Mouse (Mus musculus) limb, embryonic 10.5 days (tissue): ENCODE results near the gene Wsb1. TPM values are rescaled to one million over a fixed set of nuclear protein-coding genes. Genes with fewer than 3 reads are reported as not detected.

ENCODE experiments used
- DNase-seq: peaks from one replicate; pipeline ENCODE4 v3.0.0-alpha.2; 2017; ENCODE audit warnings: low spot score
- H3K27ac ChIP-seq: fragments of 300-500 bp; sonication (generic); 2 replicates; pipeline ENCODE4 v1.5.1; 2016; ENCODE audit warnings: mild to moderate bottlenecking
- H3K27me3 ChIP-seq: fragments of 300-500 bp; sonication (generic); 2 replicates; pipeline ENCODE4 v1.6.1; 2016; ENCODE audit warnings: low read depth, mild to moderate bottlenecking; ENCODE audit not compliant: poor library complexity, severe bottlenecking
- H3K36me3 ChIP-seq: fragments of 300-500 bp; sonication (generic); 2 replicates; pipeline ENCODE4 v1.6.1; 2016; ENCODE audit warnings: mild to moderate bottlenecking, moderate library complexity
- H3K4me1 ChIP-seq: fragments of 300-500 bp; sonication (generic); 2 replicates; pipeline ENCODE4 v1.6.1; 2016
- H3K4me3 ChIP-seq: fragments of 300-500 bp; sonication (generic); 2 replicates; pipeline ENCODE4 v1.5.1; 2016; ENCODE audit warnings: mild to moderate bottlenecking, moderate library complexity
- H3K9me3 ChIP-seq: fragments of 300-500 bp; sonication (generic); replicated peaks from 2 replicates; pipeline ENCODE4 v1.6.1; 2016; ENCODE audit warnings: mild to moderate bottlenecking
- WGBS: fragments of 180-500 bp; shearing (Covaris S2); methylation state at CpG from one replicate; pipeline ENCODE4 v1.1.7; 2016; 5-methylcytosine and 5-hydroxymethylcytosine counted together
- polyA plus RNA-seq: library from polyadenylated mRNA; unstranded; fragments of >200 nt; fragmentation: Nextera tagmentation; extraction: Ambion mirVana; gene quantifications from 2 replicates; pipeline ENCODE4 v1.2.1, GENCODE M21; 2016

Gene Wsb1
- polyA plus RNA-seq, 1 experiment from 2014 or later = 306 TPM

DNA sequence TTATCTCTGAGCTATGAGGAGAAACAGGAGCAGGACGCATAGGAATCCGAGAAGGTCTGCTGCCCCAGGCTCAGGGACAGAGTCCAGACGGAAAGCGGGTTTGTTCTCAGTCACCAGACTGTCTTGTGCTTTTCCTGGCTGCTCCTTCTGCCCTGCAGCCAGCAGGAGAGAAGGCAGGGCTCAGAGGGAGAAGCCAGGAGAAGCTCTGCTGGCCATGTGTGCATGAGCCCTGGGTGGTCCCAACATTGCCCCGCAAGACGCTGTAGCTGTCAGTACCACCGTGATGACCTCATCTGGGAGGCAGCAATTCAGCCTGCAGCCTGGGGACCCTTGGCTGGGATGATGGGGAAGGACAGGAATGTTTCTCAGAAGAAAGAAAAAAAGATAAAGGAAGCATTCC lies 54.0 kb downstream of the Wsb1 start:
- H3K4me1 ChIP-seq = peaks cover 15% of the 10 kb centered on the region
- no peaks in the 10 kb centered on the region for H3K36me3 ChIP-seq
- no peaks in the 10 kb centered on the region for H3K27me3 ChIP-seq
- H3K4me3 ChIP-seq = no peak overlapping the region
- DNase-seq = no peak
- H3K27ac ChIP-seq = peak overlapping the region; percentile 42; the same call in 1 of the 2 replicates
- H3K9me3 ChIP-seq = no peaks in the 10 kb centered on the region
- WGBS = 49% methylated on average over 7 of the region's 7 CpGs

DNA sequence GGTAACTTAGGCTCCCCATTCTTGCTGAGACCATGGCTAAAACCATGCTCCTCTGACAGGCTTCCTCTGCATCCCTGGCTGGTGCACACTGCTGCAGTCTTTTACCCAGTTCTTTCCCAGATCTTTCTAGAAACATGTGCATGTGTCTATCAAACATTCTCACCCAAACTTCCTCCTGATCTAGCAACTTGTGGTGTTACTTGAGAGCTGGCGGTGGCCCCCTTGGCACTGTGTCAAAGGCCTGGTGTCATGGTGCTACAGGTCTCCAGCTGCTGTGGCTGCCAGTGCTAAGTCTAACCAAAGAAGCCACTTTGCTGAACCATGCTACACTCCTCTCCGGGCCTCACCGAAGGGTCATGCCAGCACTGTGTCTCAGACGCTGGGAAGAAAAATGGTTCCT lies 55.9 kb downstream of the Wsb1 start:
- DNase-seq = no peak
- peaks cover 12% of the 10 kb centered on the region for H3K4me1 ChIP-seq
- 97% methylated on average over 4 of the region's 4 CpGs for WGBS

DNA sequence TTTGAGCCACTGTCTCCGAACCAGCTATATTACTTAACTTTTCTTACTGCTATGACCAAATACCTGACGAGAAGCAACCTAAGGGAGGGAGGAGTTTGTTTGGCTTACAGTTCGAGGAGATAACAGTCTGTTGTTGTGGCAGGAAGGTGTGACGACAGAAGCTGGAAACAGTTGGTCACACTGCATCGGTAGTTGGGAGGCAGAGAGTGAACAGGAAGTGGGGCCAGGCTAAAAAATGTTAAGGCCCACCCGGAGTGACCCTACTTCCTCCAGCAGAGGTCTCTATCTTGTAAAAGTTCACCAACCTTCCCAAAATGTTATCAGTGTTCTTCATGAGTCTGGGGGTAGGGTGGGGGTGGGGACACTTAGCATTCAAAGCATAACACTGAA lies 56.6 kb downstream of the Wsb1 start:
- WGBS = 84% methylated on average over 6 of the region's 6 CpGs
- DNase-seq = no peak
- Histone ChIP-seq H3K4me1 (peaks cover 12% of the 10 kb centered on the region), H3K4me3 (no peak overlapping the region), H3K36me3 (no peaks in the 10 kb centered on the region), H3K27me3 (no peaks in the 10 kb centered on the region), H3K9me3 (no peaks in the 10 kb centered on the region), H3K27ac (no peak overlapping the region)

More for the DNA sequence above, 55.9 kb downstream of the Wsb1 start:
- Histone ChIP-seq H3K27me3 (no peaks in the 10 kb centered on the region), H3K9me3 (no peaks in the 10 kb centered on the region), H3K36me3 (no peaks in the 10 kb centered on the region), H3K4me3 (no peak overlapping the region), H3K27ac (no peak overlapping the region)

DNA sequence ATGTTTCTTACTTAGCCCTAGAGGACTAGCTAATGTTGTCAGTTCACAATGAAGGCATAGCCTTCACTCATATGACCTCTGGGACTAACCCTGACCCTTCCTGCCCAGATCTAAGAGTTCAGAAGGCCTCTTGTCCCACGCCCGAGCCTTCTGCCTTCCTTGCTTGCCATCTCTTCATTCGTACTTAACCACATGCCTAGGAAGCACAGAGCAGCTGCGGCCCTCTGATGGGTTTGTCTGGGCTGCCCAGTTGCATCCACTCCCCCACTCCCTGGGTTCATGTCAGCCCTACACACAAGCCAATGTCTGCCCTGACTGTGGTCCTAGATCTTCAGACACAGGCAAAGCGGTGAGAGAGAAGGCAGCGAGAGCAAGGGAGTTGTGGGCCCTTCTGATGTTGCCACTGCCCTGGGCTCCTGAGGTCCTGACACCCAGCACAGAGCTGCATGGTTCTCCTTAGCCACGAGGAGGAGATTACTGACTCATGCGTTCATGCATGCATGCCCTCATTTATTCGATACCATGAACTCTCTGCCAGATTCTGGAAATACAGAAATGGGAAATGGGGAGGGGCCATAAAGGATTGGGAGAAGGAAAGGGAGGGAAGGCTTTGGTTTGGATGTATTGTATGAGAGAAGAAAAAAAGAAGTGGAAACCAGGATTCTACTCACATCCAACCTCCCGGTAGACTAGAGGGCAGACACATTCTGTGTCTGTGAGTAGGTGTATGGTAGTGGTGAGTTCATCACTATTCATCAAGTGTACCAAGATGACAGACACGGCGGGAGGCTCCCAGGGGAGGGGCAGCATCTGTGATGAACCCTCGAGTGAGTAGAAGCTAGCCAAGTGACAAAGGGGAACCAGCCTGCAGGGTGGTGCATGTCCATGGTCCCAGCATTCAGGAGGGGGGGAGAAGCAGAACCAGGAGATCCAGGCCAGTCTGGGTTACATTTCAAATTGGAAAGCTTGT lies 57.3 kb downstream of the Wsb1 start:
- DNase-seq = no peak
- Histone ChIP-seq H3K27ac (no peak overlapping the region), H3K36me3 (no peaks in the 10 kb centered on the region), H3K9me3 (no peaks in the 10 kb centered on the region), H3K4me3 (no peak overlapping the region), H3K4me1 (peaks cover 12% of the 10 kb centered on the region), H3K27me3 (no peaks in the 10 kb centered on the region)
- 81% methylated on average over 13 of the region's 13 CpGs for WGBS

DNA sequence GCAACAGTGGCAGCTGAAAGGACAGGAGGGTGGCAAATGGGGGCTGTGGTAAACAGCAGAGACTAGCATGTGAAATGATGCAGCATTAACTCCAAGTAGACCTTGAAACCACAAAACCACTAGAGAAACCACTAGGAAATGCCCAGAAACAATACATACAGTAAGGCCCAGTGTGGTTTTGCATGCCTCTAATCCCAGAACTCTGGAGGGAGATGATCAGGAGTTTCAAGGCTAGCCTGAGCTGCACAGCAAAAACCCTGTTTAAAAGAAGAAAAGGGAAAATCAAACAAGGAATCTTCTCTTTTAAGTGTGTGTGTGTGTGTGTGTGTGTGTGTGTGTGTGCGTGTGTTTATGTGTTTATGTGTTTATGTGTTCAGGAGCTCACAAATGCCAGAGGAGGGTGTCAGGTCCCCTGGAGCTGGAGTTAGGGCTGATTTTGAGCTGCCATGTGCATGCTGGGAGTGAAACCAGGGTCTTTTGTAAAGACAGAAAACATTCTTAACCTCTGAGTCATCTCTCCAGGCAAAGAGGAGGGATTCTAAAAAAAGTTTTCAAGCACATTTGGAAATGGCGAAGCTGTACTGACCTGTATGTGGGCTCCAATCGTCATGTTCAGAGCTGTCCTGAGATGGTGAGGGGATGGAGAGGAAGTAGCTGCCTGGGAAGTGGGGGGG lies 58.1 kb downstream of the Wsb1 start:
- H3K4me1 ChIP-seq = peaks cover 12% of the 10 kb centered on the region
- no peak overlapping the region for H3K27ac ChIP-seq
- no peaks in the 10 kb centered on the region for H3K36me3 ChIP-seq
- H3K9me3 ChIP-seq = no peaks in the 10 kb centered on the region
- H3K27me3 ChIP-seq = no peaks in the 10 kb centered on the region
- H3K4me3 ChIP-seq = no peak overlapping the region
- DNase-seq = no peak
- WGBS = 64% methylated on average over 3 of the region's 3 CpGs

DNA sequence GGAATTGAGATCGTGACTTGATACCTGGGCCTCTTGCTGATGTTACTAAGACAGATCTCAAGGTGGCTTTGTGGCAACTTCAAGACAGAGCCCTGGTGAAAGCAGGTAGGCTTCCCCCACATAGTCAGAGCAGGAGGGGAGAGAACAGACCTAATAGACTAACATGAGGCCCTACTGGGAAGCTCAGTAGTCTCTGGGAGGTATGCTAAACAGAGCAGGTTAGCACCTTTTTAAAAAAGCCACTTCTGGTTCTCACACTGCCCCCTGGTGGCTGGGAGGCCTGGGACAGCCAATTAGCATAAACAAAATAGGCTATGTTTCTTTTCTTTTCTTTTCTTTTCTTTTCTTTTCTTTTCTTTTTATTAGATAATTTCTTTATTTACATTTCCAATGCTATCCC lies 62.3 kb downstream of the Wsb1 start:
- H3K9me3 ChIP-seq = no peaks in the 10 kb centered on the region
- 91% methylated on average over 1 of the region's 1 CpGs for WGBS
- 0 out of 2 replicates have a peak, but pooled peaks cover 3% of the 10 kb centered on the region for H3K4me1 ChIP-seq
- H3K4me3 ChIP-seq = no peak overlapping the region
- peak; percentile 46 for DNase-seq
- no peaks in the 10 kb centered on the region for H3K36me3 ChIP-seq
- H3K27ac ChIP-seq = no peak overlapping the region
- H3K27me3 ChIP-seq = no peaks in the 10 kb centered on the region

DNA sequence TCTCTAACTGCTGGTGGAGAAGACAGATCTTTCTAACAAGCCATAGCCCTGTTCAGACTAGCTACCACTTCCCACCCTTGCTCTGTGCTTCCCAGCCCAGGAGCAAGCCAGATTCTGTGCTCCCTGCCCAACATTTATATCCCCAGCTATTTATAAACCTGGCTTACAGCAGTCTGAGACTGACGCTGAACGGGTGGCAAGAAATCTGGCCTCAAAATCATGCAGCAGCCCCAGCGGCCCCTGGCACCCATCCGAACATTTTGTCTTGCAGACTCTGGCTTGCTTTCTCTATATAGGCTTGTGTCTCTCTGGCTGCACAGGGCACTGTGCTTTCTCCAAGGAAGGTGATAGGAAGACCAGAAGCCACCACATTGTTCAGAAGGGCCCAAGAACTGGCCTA lies 63.3 kb downstream of the Wsb1 start:
- no peak for DNase-seq
- Histone ChIP-seq H3K27me3 (no peaks in the 10 kb centered on the region), H3K27ac (no peak overlapping the region), H3K4me3 (no peak overlapping the region), H3K4me1 (no peaks in the 10 kb centered on the region), H3K36me3 (no peaks in the 10 kb centered on the region), H3K9me3 (no peaks in the 10 kb centered on the region)
- WGBS = 92% methylated on average over 4 of the region's 4 CpGs

DNA sequence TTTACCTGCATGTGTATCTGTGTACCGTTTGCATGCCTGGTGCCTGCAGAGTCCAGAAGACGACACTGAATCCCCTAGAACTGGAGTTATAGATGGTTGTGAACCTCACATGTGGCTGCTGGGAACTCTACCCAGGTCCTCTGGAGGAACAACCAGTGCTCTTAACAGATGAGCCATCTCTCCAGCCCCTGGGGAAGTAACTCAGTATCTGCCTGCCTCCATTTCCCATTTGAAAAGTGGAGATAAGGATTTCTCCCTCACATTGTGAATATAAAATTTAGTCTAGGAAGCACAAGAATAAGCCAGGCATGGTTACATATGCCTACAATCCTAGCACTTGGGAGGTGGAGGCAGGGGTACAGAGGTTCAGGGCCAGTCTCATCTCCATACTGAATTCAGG lies 64.2 kb downstream of the Wsb1 start:
- no peak for DNase-seq

More for the DNA sequence above, 64.2 kb downstream of the Wsb1 start:
- Histone ChIP-seq H3K27me3 (no peaks in the 10 kb centered on the region), H3K36me3 (no peaks in the 10 kb centered on the region), H3K27ac (no peak overlapping the region), H3K4me1 (no peaks in the 10 kb centered on the region), H3K4me3 (no peak overlapping the region), H3K9me3 (no peaks in the 10 kb centered on the region)
- WGBS = 91% methylated on average over 2 of the region's 2 CpGs

Other genes starting within 250 kb of the Wsb1 start
- gene Ksr1, start 108.3 kb downstream of the Wsb1 start, polyA plus RNA-seq = 1.0 and 1.3 TPM in 2 replicates
- not detected in 2 replicates for gene Gm9964, start 42.2 kb upstream of the Wsb1 start, polyA plus RNA-seq
- 6.5 and 7.6 TPM in 2 replicates for gene Nf1, start 85.0 kb upstream of the Wsb1 start, polyA plus RNA-seq
- 0.08 and 0.34 TPM in 2 replicates for gene Omg, start 249.4 kb upstream of the Wsb1 start, polyA plus RNA-seq